In genomic region chr4:125936357-125936756, GRCm38 (mm10) we compare ENCODE assay signal across 10 mouse cellular contexts.
"Had no signal": no experiment of that assay in that cellular context is flagged by ENCODE, and none has a peak within 500 bp of the region (broad histone marks: within the 10 kb centered on the region; RNA-seq: fewer than 3 reads in every experiment).

No protein-coding gene starts in this region.

- DNase-seq: kidney, adult 11 months; kidney, adult 9 months; kidney, postnatal 36 days; layer of hippocampus, adult 9-11 months; layer of hippocampus, postnatal 36 days; liver, embryonic 13.5 days; liver, postnatal 0 days; lung, postnatal 14 days; thymus, adult 2 months; thymus, postnatal 36 days had no signal
